ENCODE assay signal across 21 mouse cellular contexts in the genomic region with DNA sequence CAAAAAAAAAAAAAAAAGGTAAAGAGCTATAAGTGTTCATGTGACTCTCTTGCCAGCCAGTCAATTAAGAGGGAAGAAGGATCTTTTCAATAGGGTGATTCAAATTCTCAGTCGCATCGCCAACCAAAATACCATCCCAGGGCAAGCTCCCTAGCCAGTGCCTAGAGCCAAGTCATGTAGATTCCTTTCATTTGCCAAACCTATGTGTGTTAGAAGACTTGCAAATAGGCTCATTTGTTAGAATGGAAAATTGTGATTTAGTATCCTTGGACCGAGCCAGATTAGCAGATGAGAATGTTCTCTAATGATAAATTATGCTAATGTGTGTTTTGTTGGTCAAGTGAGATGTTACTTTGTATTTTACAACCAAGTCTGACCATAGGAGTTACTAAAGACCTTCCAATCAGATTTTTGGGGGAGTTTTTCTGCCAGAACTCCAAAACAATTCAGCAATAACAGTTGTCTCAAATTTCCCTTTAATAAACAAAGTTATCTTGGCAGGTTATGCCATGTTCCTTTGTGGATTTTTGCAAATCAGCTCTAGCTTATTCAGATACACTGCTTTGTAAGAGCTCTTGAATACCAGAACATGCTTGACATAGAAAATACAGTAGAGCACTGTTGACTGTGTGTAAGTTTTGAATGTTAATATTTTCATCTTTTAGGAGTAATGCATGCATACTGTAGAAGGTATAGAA.
DNase-seq lines count a peak whose midpoint lies in the region; ATAC-seq and TF ChIP-seq lines count a peak whose summit lies in the region.
"Had no signal": no experiment of that assay in that cellular context is flagged by ENCODE, and none has a peak within 500 bp of the region (broad histone marks: within the 10 kb centered on the region; RNA-seq: fewer than 3 reads in every experiment).

No protein-coding gene starts in this region.

- H3K9ac ChIP-seq in forebrain, embryonic 14.5 days (ENCODE audit: low read length) = no peak overlapping the region
- H3K9ac ChIP-seq in hindbrain, postnatal 0 days (replicated peaks; ENCODE audit: low read length) = no peak overlapping the region
- H3K9ac ChIP-seq in hindbrain, embryonic 12.5 days = no peak overlapping the region
- H3K9ac ChIP-seq in neural tube, embryonic 15.5 days (replicated peaks) = no peak overlapping the region
- H3K9ac ChIP-seq in kidney, embryonic 15.5 days = no peak overlapping the region
- H3K9ac ChIP-seq: heart, embryonic 15.5 days; hindbrain, embryonic 14.5 days; limb, embryonic 13.5 days; lung, embryonic 15.5 days; stomach, embryonic 15.5 days had no signal

- peak; percentile 73 for DNase-seq in forebrain, embryonic 14.5 days (ENCODE audit: low spot score)
- no peak for DNase-seq in forebrain, embryonic 10.5 days (ENCODE audit: extremely low spot score, low spot score)
- DNase-seq in hindbrain, postnatal 0 days (ENCODE audit: low spot score) = peak; percentile 64
- DNase-seq in neural tube, embryonic 10.5 days (ENCODE audit: extremely low spot score, low spot score) = no peak
- DNase-seq in urinary bladder, adult 2 months (ENCODE audit: low spot score) = no peak
- DNase-seq: cerebellum, adult 2 months; cerebellum, postnatal 14 days; right cerebral cortex, postnatal 25 days; thymus, postnatal 14 days had no signal

- peak; percentile 54; the same call in 1 of the 2 replicates for ATAC-seq in forebrain, embryonic 14.5 days
- peak; percentile 61 for ATAC-seq in hindbrain, postnatal 0 days
- no peak for ATAC-seq in hindbrain, embryonic 12.5 days (ENCODE audit: low FRiP score)
- ATAC-seq in neural tube, embryonic 15.5 days (ENCODE audit: low FRiP score) = no peak
- ATAC-seq in kidney, embryonic 15.5 days (replicated peaks; ENCODE audit: low FRiP score) = no peak
- ATAC-seq: intestine, embryonic 16.5 days had no signal

- no peaks in the 10 kb centered on the region for H3K9me3 ChIP-seq in forebrain, embryonic 14.5 days (replicated peaks; ENCODE audit: control insufficient read depth, low read length)
- H3K9me3 ChIP-seq in forebrain, embryonic 10.5 days = no peaks in the 10 kb centered on the region
- no peaks in the 10 kb centered on the region for H3K9me3 ChIP-seq in hindbrain, postnatal 0 days (ENCODE audit: low read length)
- H3K9me3 ChIP-seq in hindbrain, embryonic 12.5 days (replicated peaks) = no peaks in the 10 kb centered on the region
- H3K9me3 ChIP-seq in neural tube, embryonic 15.5 days (replicated peaks) = no peaks in the 10 kb centered on the region
- H3K9me3 ChIP-seq in kidney, embryonic 15.5 days (replicated peaks) = no peaks in the 10 kb centered on the region
- H3K9me3 ChIP-seq: heart, embryonic 10.5 days; heart, embryonic 15.5 days; limb, embryonic 13.5 days; lung, embryonic 15.5 days; midbrain, embryonic 10.5 days; stomach, embryonic 15.5 days had no signal

- no peaks in the 10 kb centered on the region for H3K4me1 ChIP-seq in forebrain, embryonic 14.5 days (ENCODE audit: control insufficient read depth, insufficient read depth, low read length)
- peaks cover 18% of the 10 kb centered on the region for H3K4me1 ChIP-seq in forebrain, embryonic 10.5 days
- no peaks in the 10 kb centered on the region for H3K4me1 ChIP-seq in hindbrain, postnatal 0 days (ENCODE audit: insufficient read depth, low read length)
- H3K4me1 ChIP-seq in hindbrain, embryonic 12.5 days = no peaks in the 10 kb centered on the region
- H3K4me1 ChIP-seq in neural tube, embryonic 15.5 days = 0 out of 2 replicates have a peak, but pooled peaks cover 4% of the 10 kb centered on the region
- H3K4me1 ChIP-seq in kidney, embryonic 15.5 days = peaks cover 9% of the 10 kb centered on the region
- H3K4me1 ChIP-seq: lung, embryonic 15.5 days; stomach, embryonic 15.5 days had no signal

- no peak for TF ChIP-seq CTCF in hindbrain, postnatal 0 days (IDR thresholded peaks at IDR 0.05; ENCODE audit: low read depth)

- H3K27me3 ChIP-seq in forebrain, embryonic 14.5 days (replicated peaks; ENCODE audit: control insufficient read depth, insufficient read depth, low read length) = peaks cover 19% of the 10 kb centered on the region
- H3K27me3 ChIP-seq in forebrain, embryonic 10.5 days (ENCODE audit: poor library complexity, severe bottlenecking) = peaks cover 78% of the 10 kb centered on the region
- H3K27me3 ChIP-seq in hindbrain, postnatal 0 days (ENCODE audit: insufficient read depth, low read length) = no peaks in the 10 kb centered on the region
- peaks cover 11% of the 10 kb centered on the region for H3K27me3 ChIP-seq in hindbrain, embryonic 12.5 days
- peaks cover 18% of the 10 kb centered on the region for H3K27me3 ChIP-seq in neural tube, embryonic 15.5 days (replicated peaks)
- H3K27me3 ChIP-seq in kidney, embryonic 15.5 days = no peaks in the 10 kb centered on the region
- H3K27me3 ChIP-seq: heart, embryonic 15.5 days; lung, embryonic 15.5 days; stomach, embryonic 15.5 days had no signal

- WGBS in forebrain, embryonic 14.5 days = 54% methylated on average over 3 of the region's 3 CpGs
- WGBS in forebrain, embryonic 10.5 days = 93% methylated on average over 3 of the region's 3 CpGs
- WGBS in hindbrain, postnatal 0 days = 54% methylated on average over 3 of the region's 3 CpGs
- 93% methylated on average over 3 of the region's 3 CpGs for WGBS in hindbrain, embryonic 12.5 days
- 57% methylated on average over 3 of the region's 3 CpGs for WGBS in neural tube, embryonic 15.5 days
- WGBS in kidney, embryonic 15.5 days = 84% methylated on average over 3 of the region's 3 CpGs

- no peak overlapping the region for H3K4me3 ChIP-seq in forebrain, embryonic 14.5 days (ENCODE audit: low read depth, low read length)
- H3K4me3 ChIP-seq in forebrain, embryonic 10.5 days = no peak overlapping the region
- H3K4me3 ChIP-seq in hindbrain, postnatal 0 days (ENCODE audit: low read length) = no peak overlapping the region
- no peak overlapping the region for H3K4me3 ChIP-seq in hindbrain, embryonic 12.5 days
- no peak overlapping the region for H3K4me3 ChIP-seq in neural tube, embryonic 15.5 days (replicated peaks)
- H3K4me3 ChIP-seq in kidney, embryonic 15.5 days (replicated peaks) = no peak overlapping the region
- H3K4me3 ChIP-seq: heart, embryonic 10.5 days; heart, embryonic 15.5 days; limb, embryonic 13.5 days; lung, embryonic 15.5 days; midbrain, embryonic 10.5 days; stomach, embryonic 15.5 days had no signal

- H3K27ac ChIP-seq in forebrain, embryonic 14.5 days (ENCODE audit: low read depth, low read length) = no peak overlapping the region
- H3K27ac ChIP-seq in forebrain, embryonic 10.5 days = no peak overlapping the region
- H3K27ac ChIP-seq in hindbrain, postnatal 0 days = no peak overlapping the region
- no peak overlapping the region for H3K27ac ChIP-seq in hindbrain, embryonic 12.5 days
- 0 out of 2 replicates have a peak overlapping the region, but pooled peaks have one; percentile 2 for H3K27ac ChIP-seq in neural tube, embryonic 15.5 days (replicated peaks)
- H3K27ac ChIP-seq in kidney, embryonic 15.5 days = no peak overlapping the region
- H3K27ac ChIP-seq: heart, embryonic 10.5 days; heart, embryonic 15.5 days; hindbrain, embryonic 14.5 days; limb, embryonic 13.5 days; lung, embryonic 15.5 days; midbrain, embryonic 10.5 days; stomach, embryonic 15.5 days had no signal

- no peaks in the 10 kb centered on the region for H3K36me3 ChIP-seq in forebrain, embryonic 14.5 days (ENCODE audit: control insufficient read depth, insufficient read depth, low read length)
- H3K36me3 ChIP-seq in forebrain, embryonic 10.5 days (replicated peaks) = no peaks in the 10 kb centered on the region
- H3K36me3 ChIP-seq in hindbrain, postnatal 0 days (ENCODE audit: insufficient read depth, low read length) = no peaks in the 10 kb centered on the region
- H3K36me3 ChIP-seq in hindbrain, embryonic 12.5 days = no peaks in the 10 kb centered on the region
- H3K36me3 ChIP-seq in neural tube, embryonic 15.5 days = no peaks in the 10 kb centered on the region
- H3K36me3 ChIP-seq in kidney, embryonic 15.5 days = no peaks in the 10 kb centered on the region
- H3K36me3 ChIP-seq: heart, embryonic 10.5 days; heart, embryonic 15.5 days; limb, embryonic 13.5 days; lung, embryonic 15.5 days; midbrain, embryonic 10.5 days; stomach, embryonic 15.5 days had no signal

- H3K4me2 ChIP-seq in forebrain, embryonic 14.5 days (ENCODE audit: low read length) = no peak overlapping the region
- no peak overlapping the region for H3K4me2 ChIP-seq in hindbrain, postnatal 0 days (ENCODE audit: low read depth, low read length)
- no peak overlapping the region for H3K4me2 ChIP-seq in hindbrain, embryonic 12.5 days (replicated peaks)
- no peak overlapping the region for H3K4me2 ChIP-seq in neural tube, embryonic 15.5 days
- H3K4me2 ChIP-seq in kidney, embryonic 15.5 days = no peak overlapping the region
- H3K4me2 ChIP-seq: heart, embryonic 15.5 days; hindbrain, embryonic 14.5 days; limb, embryonic 13.5 days; liver, embryonic 11.5 days; lung, embryonic 15.5 days; stomach, embryonic 15.5 days had no signal

Comparison
In these comparisons a context has a peak if more than half of its experiments do, and no peak if none do; other contexts are left out.
1. ATAC-seq: peak in forebrain, embryonic 14.5 days (single experiment) and hindbrain, postnatal 0 days (single experiment); none in hindbrain, embryonic 12.5 days (single experiment), neural tube, embryonic 15.5 days (single experiment) and kidney, embryonic 15.5 days (single experiment).
2. DNase-seq: peak in forebrain, embryonic 14.5 days (single experiment) and hindbrain, postnatal 0 days (single experiment); none in forebrain, embryonic 10.5 days (single experiment), neural tube, embryonic 10.5 days (single experiment) and urinary bladder, adult 2 months (single experiment).